Mouse (Mus musculus) intestine, postnatal 0 days (tissue): ENCODE results near the gene Foxf1. TPM values are rescaled to one million over a fixed set of nuclear protein-coding genes. Genes with fewer than 3 reads are reported as not detected.

Experiments
- ATAC-seq: fragments of 200-750 bp; cut with Nextera tagmentation; 2 replicates; pipeline ENCODE4 v1.8.0; 2017; ENCODE audit warnings: mild to moderate bottlenecking, moderate TSS enrichment, moderate library complexity
- H3K27ac ChIP-seq: fragments of 300-500 bp; sonication (generic); 2 replicates; pipeline ENCODE4 v1.5.1; 2014; ENCODE audit warnings: mild to moderate bottlenecking, low read depth, low read length, moderate library complexity
- H3K27me3 ChIP-seq: fragments of 300-500 bp; sonication (generic); replicated peaks from 2 replicates; pipeline ENCODE4 v1.6.1; 2014; ENCODE audit warnings: low read length, mixed read lengths; ENCODE audit not compliant: control insufficient read depth, insufficient read depth
- H3K36me3 ChIP-seq: fragments of 300-500 bp; sonication (generic); 2 replicates; pipeline ENCODE4 v1.6.1; 2014; ENCODE audit warnings: mild to moderate bottlenecking, moderate library complexity; ENCODE audit not compliant: control insufficient read depth, insufficient read depth
- H3K4me1 ChIP-seq: fragments of 300-500 bp; sonication (generic); replicated peaks from 2 replicates; pipeline ENCODE4 v1.6.1; 2014; ENCODE audit warnings: antibody characterized with exemption, low read length, mixed read lengths; ENCODE audit not compliant: control insufficient read depth, insufficient read depth
- H3K4me2 ChIP-seq: fragments of 300-500 bp; sonication (generic); replicated peaks from 2 replicates; pipeline ENCODE4 v1.6.1; 2014; ENCODE audit warnings: low read depth, mild to moderate bottlenecking, moderate library complexity
- H3K4me3 ChIP-seq: fragments of 300-500 bp; sonication (generic); 2 replicates; pipeline ENCODE4 v1.5.1; 2014; ENCODE audit warnings: low read depth, low read length
- H3K9ac ChIP-seq: fragments of 300-500 bp; sonication (generic); 2 replicates; pipeline ENCODE4 v1.6.1; 2014; ENCODE audit warnings: mild to moderate bottlenecking, low read depth, low read length
- H3K9me3 ChIP-seq: fragments of 300-500 bp; sonication (generic); 2 replicates; pipeline ENCODE4 v1.6.1; 2016; ENCODE audit warnings: mixed run types; ENCODE audit not compliant: control insufficient read depth
- CTCF ChIP-seq: sonication (generic); IDR thresholded peaks from 2 replicates; pipeline ENCODE4 v1.5.1; 2016; ENCODE audit warnings: low read depth, mild to moderate bottlenecking, control low read depth, antibody characterized with exemption, moderate library complexity
- WGBS: fragments of 180-500 bp; shearing (Covaris S2); extraction: QIAGEN DNeasy Blood & Tissue Kit; methylation state at CpG from one replicate; pipeline ENCODE4 v1.1.7; 2014; 5-methylcytosine and 5-hydroxymethylcytosine counted together
- polyA plus RNA-seq: library from polyadenylated mRNA; unstranded; fragments of >200 nt; fragmentation: Nextera tagmentation; extraction: Ambion mirVana; gene quantifications from 2 replicates; pipeline ENCODE4 v1.2.1, GENCODE M21; 2015

Gene Foxf1
- polyA plus RNA-seq, 1 experiment from 2014 or later = 50.1 TPM

DNA sequence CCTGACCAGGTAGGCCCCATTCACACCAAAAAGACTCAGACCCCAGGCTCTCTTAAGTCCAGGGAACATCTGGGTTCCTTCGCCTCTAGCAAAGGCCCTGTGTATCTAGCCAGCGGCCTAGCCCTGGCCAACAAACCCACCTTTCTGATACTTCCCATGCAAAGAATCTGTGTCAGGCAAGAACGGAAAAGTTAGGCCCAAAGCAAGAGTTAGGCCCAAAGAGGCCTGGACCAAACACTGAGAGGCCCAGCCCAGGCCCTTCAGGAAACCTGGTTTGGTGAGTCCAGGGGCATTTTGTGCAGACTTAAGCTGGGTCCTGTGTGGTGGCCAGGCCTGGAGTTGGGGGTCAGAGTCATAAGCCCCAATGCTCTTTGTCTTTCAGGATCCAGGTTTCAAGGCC is 1.4 kb downstream of the Foxf1 start:
- H3K4me2 ChIP-seq = peak overlapping the region; percentile 84
- H3K4me1 ChIP-seq = no peaks in the 10 kb centered on the region
- WGBS = 70% methylated on average over 3 of the region's 3 CpGs
- peaks cover 3% of the 10 kb centered on the region; the same call in 1 of the 2 replicates for H3K36me3 ChIP-seq
- H3K9ac ChIP-seq = peak overlapping the region; percentile 75
- H3K4me3 ChIP-seq = peak overlapping the region; percentile 65
- H3K27ac ChIP-seq = peak overlapping the region; percentile 87
- TF ChIP-seq CTCF = no peak
- ATAC-seq = no peak
- no peaks in the 10 kb centered on the region for H3K9me3 ChIP-seq
- H3K27me3 ChIP-seq = peaks cover 85% of the 10 kb centered on the region

GRCm38 (mm10) chr8:121086004-121086900 is 2.1 kb downstream of the Foxf1 start:
- TF ChIP-seq CTCF = no peak; the same call in 1 of the 2 replicates
- peak overlapping the region; percentile 84 for H3K4me2 ChIP-seq
- ATAC-seq = no peak
- 22% methylated on average over 19 of the region's 19 CpGs for WGBS
- H3K9ac ChIP-seq = peak overlapping the region; percentile 75
- peaks cover 3% of the 10 kb centered on the region; the same call in 1 of the 2 replicates for H3K36me3 ChIP-seq
- 0 out of 2 replicates have a peak overlapping the region, but pooled peaks have one; percentile 87 for H3K27ac ChIP-seq
- no peaks in the 10 kb centered on the region for H3K9me3 ChIP-seq
- H3K4me3 ChIP-seq = peak overlapping the region; percentile 65
- H3K27me3 ChIP-seq = peaks cover 85% of the 10 kb centered on the region
- no peaks in the 10 kb centered on the region for H3K4me1 ChIP-seq

DNA sequence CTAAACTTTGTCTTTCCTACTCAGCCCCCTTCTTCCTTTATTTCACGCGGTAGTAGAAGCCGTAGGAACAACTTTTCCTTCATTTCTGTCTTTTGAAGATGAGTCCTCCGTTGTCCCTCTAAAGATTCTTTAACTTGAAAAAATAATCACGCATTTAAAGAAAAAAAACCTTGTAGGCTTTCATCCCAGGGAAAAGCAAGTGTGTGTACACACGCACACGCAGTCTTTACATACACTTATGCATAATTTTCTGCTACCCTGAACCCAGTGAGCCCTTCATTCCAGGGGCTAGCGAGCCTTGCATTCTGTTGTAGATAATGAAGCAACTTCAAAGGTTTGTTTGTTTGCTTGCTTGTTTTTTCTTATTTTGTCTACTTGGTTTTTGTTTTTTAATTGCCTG is 4.1 kb downstream of the Foxf1 start:
- H3K4me1 ChIP-seq = no peaks in the 10 kb centered on the region
- H3K9me3 ChIP-seq = no peaks in the 10 kb centered on the region
- no peak for ATAC-seq
- H3K9ac ChIP-seq = peak overlapping the region; percentile 75
- peak overlapping the region; percentile 84 for H3K4me2 ChIP-seq
- 14% methylated on average over 8 of the region's 8 CpGs for WGBS
- TF ChIP-seq CTCF = no peak
- H3K27me3 ChIP-seq = peaks cover 78% of the 10 kb centered on the region
- peaks cover 3% of the 10 kb centered on the region; the same call in 1 of the 2 replicates for H3K36me3 ChIP-seq
- H3K4me3 ChIP-seq = peak overlapping the region; percentile 65
- no peak overlapping the region for H3K27ac ChIP-seq

- no peaks in the 10 kb centered on the region for H3K9me3 ChIP-seq
- ATAC-seq = no peak
- WGBS = 7% methylated on average over 40 of the region's 40 CpGs
- no peak for TF ChIP-seq CTCF
- H3K27ac ChIP-seq = peak overlapping the region; percentile 57
- peak overlapping the region; percentile 84 for H3K4me2 ChIP-seq
- no peaks in the 10 kb centered on the region for H3K4me1 ChIP-seq
- H3K36me3 ChIP-seq = peaks cover 3% of the 10 kb centered on the region; the same call in 1 of the 2 replicates
- H3K4me3 ChIP-seq = peak overlapping the region; percentile 65
- H3K27me3 ChIP-seq = peaks cover 72% of the 10 kb centered on the region
- peak overlapping the region; percentile 75 for H3K9ac ChIP-seq
Observed at GRCm38 (mm10) chr8:121088871-121089630, 4.9 kb downstream of the Foxf1 start.

GRCm38 (mm10) chr8:121089631-121090380 is 5.6 kb downstream of the Foxf1 start:
- Histone ChIP-seq H3K27ac (peak overlapping the region; percentile 57), H3K4me3 (peak overlapping the region; percentile 65), H3K27me3 (peaks cover 65% of the 10 kb centered on the region), H3K9me3 (no peaks in the 10 kb centered on the region), H3K4me2 (peak overlapping the region; percentile 84), H3K9ac (peak overlapping the region; percentile 75), H3K4me1 (no peaks in the 10 kb centered on the region), H3K36me3 (peaks cover 3% of the 10 kb centered on the region; the same call in 1 of the 2 replicates)
- 10% methylated on average over 32 of the region's 32 CpGs for WGBS
- ATAC-seq = no peak
- TF ChIP-seq CTCF = no peak
